Mouse (Mus musculus): ENCODE data around the gene Ptgdr2. TPM values are rescaled to one million over a fixed set of nuclear protein-coding genes. Genes with fewer than 3 reads are reported as not detected.

The Ptgdr2 gene
- polyA plus RNA-seq, 1 experiment from 2014 or later, result 0.08 TPM

DNA sequence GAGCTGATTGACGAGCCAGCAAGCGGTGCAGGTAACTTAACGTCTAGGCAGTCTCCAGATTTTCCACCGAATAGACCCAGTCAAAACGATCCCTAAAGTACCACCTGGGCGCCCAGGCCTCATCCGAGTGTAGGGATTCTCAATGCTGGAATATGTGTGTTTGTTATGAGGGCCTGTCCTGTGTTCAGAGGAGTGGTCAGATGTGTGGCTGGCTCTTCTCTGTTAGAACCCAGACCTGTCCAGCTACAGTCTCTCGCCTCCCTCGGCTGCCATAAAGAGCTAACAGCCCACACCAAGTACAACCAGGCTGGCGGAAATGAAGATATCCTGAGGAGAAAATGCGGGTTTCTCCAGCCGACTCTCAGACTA, 23.0 kb downstream of the Ptgdr2 start:
- Histone ChIP-seq H3K9me3 (no peaks in the 10 kb centered on the region), H3K36me3 (replicated peaks) (no peaks in the 10 kb centered on the region), H3K4me3 (replicated peaks) (no peak overlapping the region), H3K4me1 (peaks cover 4% of the 10 kb centered on the region), H3K27me3 (0 out of 2 replicates have a peak, but pooled peaks cover 4% of the 10 kb centered on the region), H3K27ac (no peak overlapping the region), H3K9ac (no peak overlapping the region), H3K4me2 (no peak overlapping the region)
- peak; percentile 36; the same call in 1 of the 2 replicates for ATAC-seq (ENCODE audit: low FRiP score)
- WGBS, result 45% methylated on average over 12 of the region's 12 CpGs

DNA sequence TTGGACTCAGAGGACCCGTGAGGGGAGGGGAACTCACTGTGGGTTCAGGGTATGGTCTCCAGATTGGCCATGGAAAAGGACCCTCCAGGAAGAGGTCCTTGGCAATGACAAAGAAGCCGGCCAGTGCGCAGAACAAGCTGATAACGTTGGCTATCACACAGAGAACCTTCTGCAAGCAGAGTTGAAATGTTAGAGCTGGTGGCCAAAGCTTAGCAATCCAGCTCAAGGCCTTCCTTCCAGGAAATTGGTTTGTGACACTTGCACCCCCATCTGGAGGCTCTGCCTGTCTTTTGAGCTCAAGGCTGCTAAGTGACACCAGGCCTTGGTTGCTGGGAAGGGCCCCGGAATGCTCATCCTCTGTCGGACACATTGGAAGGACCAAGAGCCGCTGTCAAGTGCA, 28.8 kb downstream of the Ptgdr2 start:
- H3K9me3 ChIP-seq, result 0 out of 2 replicates have a peak, but pooled peaks cover 2% of the 10 kb centered on the region
- no peak overlapping the region for H3K4me3 ChIP-seq (replicated peaks)
- H3K36me3 ChIP-seq (replicated peaks), result no peaks in the 10 kb centered on the region
- H3K9ac ChIP-seq, result no peak overlapping the region
- WGBS, result 84% methylated on average over 7 of the region's 7 CpGs
- no peak for ATAC-seq (ENCODE audit: low FRiP score)
- H3K4me2 ChIP-seq, result no peak overlapping the region
- no peaks in the 10 kb centered on the region for H3K4me1 ChIP-seq
- H3K27me3 ChIP-seq, result 0 out of 2 replicates have a peak, but pooled peaks cover 4% of the 10 kb centered on the region
- no peak overlapping the region for H3K27ac ChIP-seq

DNA sequence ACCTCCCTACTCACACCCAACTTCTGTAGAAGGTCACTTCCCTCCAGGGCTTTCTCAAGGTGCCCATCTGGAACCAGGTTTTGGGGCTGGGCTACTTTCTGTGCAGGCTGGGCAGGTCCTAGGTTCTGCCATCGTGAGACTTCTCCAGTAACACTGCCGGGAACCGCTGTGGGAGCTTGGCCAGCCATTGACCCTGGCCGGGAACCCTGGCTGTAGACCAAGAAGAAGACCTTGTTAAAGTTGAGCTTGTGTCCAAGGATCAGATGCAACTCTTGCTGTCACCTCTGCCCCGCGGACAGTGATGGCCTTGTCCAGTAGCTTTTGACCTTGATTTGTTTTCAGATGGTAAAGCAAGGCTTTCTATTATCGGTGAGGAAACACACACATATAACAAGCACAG, 31.6 kb downstream of the Ptgdr2 start:
- ATAC-seq (ENCODE audit: low FRiP score), result no peak
- H3K9me3 ChIP-seq, result 0 out of 2 replicates have a peak, but pooled peaks cover 5% of the 10 kb centered on the region
- H3K9ac ChIP-seq, result no peak overlapping the region
- 90% methylated on average over 7 of the region's 7 CpGs for WGBS
- no peak overlapping the region for H3K4me3 ChIP-seq (replicated peaks)
- H3K36me3 ChIP-seq (replicated peaks), result no peaks in the 10 kb centered on the region
- H3K4me2 ChIP-seq, result no peak overlapping the region
- H3K27ac ChIP-seq, result no peak overlapping the region
- H3K4me1 ChIP-seq, result no peaks in the 10 kb centered on the region
- no peaks in the 10 kb centered on the region for H3K27me3 ChIP-seq

DNA sequence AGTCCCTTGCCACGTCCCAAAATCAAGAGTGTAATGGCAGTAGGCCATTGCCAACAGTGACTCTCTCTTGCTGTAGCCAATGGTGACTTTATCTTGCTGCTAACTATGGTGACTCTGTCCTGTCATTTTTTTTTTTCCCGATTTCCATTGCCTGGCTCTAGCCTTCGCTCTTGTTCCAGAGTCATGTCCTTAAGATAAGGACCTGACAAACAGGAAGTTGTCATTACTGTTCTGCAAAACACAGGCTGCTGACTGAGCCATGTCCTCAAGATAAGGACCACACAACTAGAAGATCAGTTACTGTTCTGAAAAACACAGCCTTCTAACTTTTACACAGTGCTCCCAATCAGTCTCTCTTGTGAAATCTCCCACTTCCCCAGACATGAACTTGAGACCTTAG, 33.5 kb downstream of the Ptgdr2 start:
- no peak for ATAC-seq (ENCODE audit: low FRiP score)
- H3K27ac ChIP-seq, result no peak overlapping the region
- no peaks in the 10 kb centered on the region for H3K36me3 ChIP-seq (replicated peaks)
- no peak overlapping the region for H3K4me2 ChIP-seq
- H3K4me3 ChIP-seq (replicated peaks), result no peak overlapping the region
- H3K9ac ChIP-seq, result no peak overlapping the region
- H3K9me3 ChIP-seq, result 0 out of 2 replicates have a peak, but pooled peaks cover 5% of the 10 kb centered on the region
- H3K27me3 ChIP-seq, result no peaks in the 10 kb centered on the region
- whole genome bisulfite sequencing, result 85% methylated on average over 3 of the region's 3 CpGs
- H3K4me1 ChIP-seq, result no peaks in the 10 kb centered on the region

DNA sequence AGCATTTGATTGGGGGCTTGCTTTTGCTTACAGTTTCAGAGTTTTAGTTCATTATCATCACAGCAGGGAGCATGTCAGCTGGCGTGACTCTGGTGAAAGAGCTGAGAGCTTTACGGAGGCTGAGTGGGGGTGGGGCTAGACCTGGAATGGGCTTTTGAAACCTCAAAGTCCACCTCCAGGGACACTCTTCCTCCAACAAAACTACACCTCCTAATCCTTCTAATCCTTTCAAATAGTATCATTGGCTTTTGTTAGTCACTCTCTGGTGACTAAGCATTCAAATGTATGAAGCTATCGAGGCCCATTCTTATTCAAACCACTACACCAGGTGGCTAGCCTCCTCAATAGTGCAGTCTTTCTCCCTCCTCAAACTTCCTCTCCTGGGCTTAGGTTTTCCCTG, 35.7 kb downstream of the Ptgdr2 start:
- H3K4me1 ChIP-seq, result no peaks in the 10 kb centered on the region
- no peak overlapping the region for H3K27ac ChIP-seq
- H3K9ac ChIP-seq, result no peak overlapping the region
- 13% methylated on average over 3 of the region's 3 CpGs for WGBS
- no peak for ATAC-seq (ENCODE audit: low FRiP score)
- H3K27me3 ChIP-seq, result no peaks in the 10 kb centered on the region
- H3K4me3 ChIP-seq (replicated peaks), result no peak overlapping the region
- H3K4me2 ChIP-seq, result no peak overlapping the region
- 0 out of 2 replicates have a peak, but pooled peaks cover 5% of the 10 kb centered on the region for H3K9me3 ChIP-seq
- no peaks in the 10 kb centered on the region for H3K36me3 ChIP-seq (replicated peaks)

DNA sequence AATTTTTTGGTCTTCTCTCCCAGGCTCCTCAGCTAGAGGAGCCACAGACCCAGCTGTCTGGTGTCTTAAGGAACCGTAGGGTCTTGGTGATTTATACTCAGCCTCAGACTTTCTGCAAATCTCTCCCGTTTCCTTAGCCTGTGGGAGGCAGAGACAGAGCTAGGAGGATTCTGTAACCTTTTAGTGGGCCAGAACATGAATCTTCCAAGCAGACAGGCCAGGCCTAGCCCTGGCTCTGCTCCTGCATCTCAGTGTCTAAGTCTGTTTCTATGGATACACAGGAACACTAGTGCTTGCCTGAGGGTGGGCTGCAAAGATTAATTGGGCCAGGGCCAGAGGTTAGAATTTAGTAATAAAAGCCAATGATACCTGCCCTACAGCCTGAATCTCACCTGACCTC, 36.2 kb downstream of the Ptgdr2 start:
- Histone ChIP-seq H3K4me2 (no peak overlapping the region), H3K9ac (no peak overlapping the region), H3K27me3 (no peaks in the 10 kb centered on the region), H3K4me1 (no peaks in the 10 kb centered on the region), H3K27ac (no peak overlapping the region), H3K4me3 (replicated peaks) (no peak overlapping the region), H3K9me3 (0 out of 2 replicates have a peak, but pooled peaks cover 5% of the 10 kb centered on the region), H3K36me3 (replicated peaks) (no peaks in the 10 kb centered on the region)
- ATAC-seq (ENCODE audit: low FRiP score), result no peak
- 69% methylated on average over 2 of the region's 2 CpGs for WGBS

DNA sequence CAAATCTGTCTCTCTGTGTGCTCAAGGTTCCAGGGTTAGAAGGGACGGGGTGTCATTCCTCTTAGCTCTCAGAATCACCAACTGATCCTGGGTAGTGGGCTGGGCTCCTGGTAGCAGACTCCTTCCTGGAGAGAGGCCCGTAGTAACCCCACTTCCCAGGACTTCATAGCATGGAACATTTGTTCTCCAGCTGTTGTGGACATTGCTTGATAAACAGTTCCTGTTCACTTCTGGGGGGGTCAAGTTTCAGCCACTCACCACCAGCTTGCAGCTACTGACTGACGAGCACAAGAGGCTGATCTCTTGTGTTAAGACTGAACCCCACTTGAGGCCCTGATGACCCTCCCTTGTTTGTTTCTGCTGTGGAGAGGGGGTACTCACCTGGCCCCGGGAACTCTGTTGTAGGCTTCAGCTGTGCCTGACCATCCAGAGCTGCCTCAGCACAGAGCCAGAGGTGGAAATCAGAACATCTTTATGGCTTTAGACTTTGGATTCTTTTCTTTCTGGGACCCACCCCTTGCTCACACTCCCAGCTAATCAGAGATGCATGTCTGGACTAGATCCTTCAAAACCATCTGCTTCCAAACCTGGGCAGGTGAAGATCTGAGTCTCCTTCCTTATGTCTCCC, 37.4 kb downstream of the Ptgdr2 start, which contains the start of gene Ms4a10:
TSS of gene Ms4a10 (minus strand) at position 433 of the 628 bp plus-strand sequence.
- WGBS, result 75% methylated on average over 4 of the region's 4 CpGs
- Histone ChIP-seq H3K27me3 (no peaks in the 10 kb centered on the region), H3K9me3 (0 out of 2 replicates have a peak, but pooled peaks cover 5% of the 10 kb centered on the region), H3K4me2 (no peak within 1 kb of the TSS), H3K4me1 (peaks cover under 1% of the 10 kb centered on the region; the same call in 1 of the 2 replicates), H3K36me3 (replicated peaks) (no peaks in the 10 kb centered on the region), H3K4me3 (replicated peaks) (no peak within 1 kb of the TSS), H3K27ac (no peak within 1 kb of the TSS), H3K9ac (no peak within 1 kb of the TSS)
- no peak for ATAC-seq (ENCODE audit: low FRiP score)

DNA sequence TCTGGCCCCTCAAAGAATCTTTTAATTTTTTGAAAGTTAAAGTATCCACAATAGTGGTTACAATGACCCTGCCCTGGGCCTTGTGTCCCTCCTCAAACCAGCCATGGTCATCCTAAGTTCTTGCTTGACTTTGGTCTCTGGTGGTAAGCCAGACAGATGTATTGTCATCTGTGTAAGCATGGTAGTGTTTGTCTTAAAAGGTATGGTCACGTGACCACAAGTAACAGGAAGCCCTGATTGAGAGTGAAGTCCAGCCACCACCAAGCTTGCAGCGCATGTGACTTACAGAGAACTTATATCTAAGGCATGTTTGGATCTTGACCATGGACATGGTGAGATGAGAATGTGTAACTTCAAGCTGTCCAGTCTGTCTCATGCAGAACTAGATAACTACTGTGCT, 38.2 kb downstream of the Ptgdr2 start:
- Histone ChIP-seq H3K9ac (no peak overlapping the region), H3K4me1 (peaks cover 4% of the 10 kb centered on the region; the same call in 1 of the 2 replicates), H3K36me3 (replicated peaks) (no peaks in the 10 kb centered on the region), H3K27ac (no peak overlapping the region), H3K9me3 (0 out of 2 replicates have a peak, but pooled peaks cover 5% of the 10 kb centered on the region), H3K27me3 (no peaks in the 10 kb centered on the region), H3K4me2 (no peak overlapping the region), H3K4me3 (replicated peaks) (no peak overlapping the region)
- no peak for ATAC-seq (ENCODE audit: low FRiP score)
- 75% methylated on average over 2 of the region's 2 CpGs for WGBS

DNA sequence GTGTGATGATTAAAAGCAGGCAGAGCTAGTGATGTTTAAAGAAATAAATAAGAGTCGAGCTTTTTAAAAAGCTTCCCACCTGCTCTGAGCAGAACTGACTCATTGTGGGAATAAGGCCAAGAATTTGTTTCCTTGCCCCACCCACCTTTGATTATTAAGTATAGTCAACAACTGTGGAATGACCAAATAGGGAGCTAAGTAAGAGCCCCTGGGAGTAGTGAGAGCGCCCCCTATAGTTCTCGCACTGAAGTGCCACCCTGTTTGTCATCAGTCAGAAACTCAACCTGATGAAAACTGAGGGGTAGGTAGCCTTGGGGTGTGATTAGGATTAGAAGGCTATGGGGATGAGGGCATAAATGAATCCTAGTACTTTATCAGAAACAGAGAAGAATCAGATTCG, 39.4 kb downstream of the Ptgdr2 start:
- no peaks in the 10 kb centered on the region for H3K27me3 ChIP-seq
- WGBS, result 59% methylated on average over 4 of the region's 4 CpGs
- H3K9ac ChIP-seq, result no peak overlapping the region

DNA sequence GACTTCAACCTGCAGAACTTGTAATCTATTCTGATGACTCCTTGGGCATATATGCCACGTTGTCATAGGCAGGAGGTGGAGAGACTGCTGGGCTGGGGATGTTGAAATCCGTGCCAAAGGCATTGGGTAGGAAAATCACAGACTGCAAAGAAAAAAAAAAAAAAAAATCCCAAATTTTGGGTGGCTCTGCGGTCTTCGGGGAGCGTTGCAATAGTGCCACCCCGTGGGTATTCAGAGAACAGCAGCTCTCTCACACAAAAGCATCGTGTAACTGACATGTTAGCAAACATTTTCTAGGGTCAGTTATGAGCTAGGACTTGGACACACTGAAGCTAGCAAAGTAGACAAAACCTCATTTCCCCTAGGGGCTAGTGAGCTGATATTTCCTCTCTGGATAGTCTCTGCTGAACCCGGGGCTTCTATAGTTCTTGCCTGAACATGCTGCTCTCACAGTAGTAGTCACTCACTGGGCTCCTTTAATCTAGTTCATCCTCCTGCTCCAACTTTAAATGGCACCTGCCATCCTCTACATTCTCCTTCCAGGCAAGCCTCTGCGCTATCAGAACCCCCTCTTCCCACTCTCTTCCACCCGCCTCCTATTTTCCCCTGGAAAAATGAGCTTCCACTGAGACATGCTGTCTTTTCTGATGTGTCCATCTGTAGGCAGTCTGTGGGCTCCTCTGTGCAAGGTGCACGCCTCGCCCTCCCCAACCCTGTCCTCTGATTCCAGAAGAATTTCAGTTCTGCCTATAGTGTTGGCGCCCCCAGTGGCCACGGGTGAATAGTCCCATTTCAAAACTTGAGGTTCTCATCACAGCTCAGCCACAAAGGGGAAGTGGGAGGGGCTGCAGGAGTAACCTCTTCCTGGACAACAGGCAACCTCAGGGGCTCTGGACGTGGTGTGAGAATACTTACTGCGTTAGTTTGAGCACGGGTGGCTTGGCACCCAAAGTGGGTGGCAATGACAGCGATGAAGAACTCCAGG, 42.5 kb downstream of the Ptgdr2 start:
- Histone ChIP-seq H3K27ac (no peak overlapping the region), H3K9me3 (no peaks in the 10 kb centered on the region), H3K27me3 (no peaks in the 10 kb centered on the region), H3K4me2 (peak overlapping the region; percentile 27), H3K4me1 (peaks cover 4% of the 10 kb centered on the region; the same call in 1 of the 2 replicates), H3K4me3 (replicated peaks) (no peak overlapping the region), H3K36me3 (replicated peaks) (no peaks in the 10 kb centered on the region), H3K9ac (peak overlapping the region; percentile 33; the same call in 1 of the 2 replicates)
- peak; percentile 59 for ATAC-seq (ENCODE audit: low FRiP score)
- WGBS, result 14% methylated on average over 18 of the region's 18 CpGs

More for the DNA sequence above, 39.4 kb downstream of the Ptgdr2 start:
- Histone ChIP-seq H3K4me1 (peaks cover 4% of the 10 kb centered on the region; the same call in 1 of the 2 replicates), H3K4me2 (no peak overlapping the region), H3K9me3 (0 out of 2 replicates have a peak, but pooled peaks cover 3% of the 10 kb centered on the region), H3K27ac (no peak overlapping the region), H3K4me3 (replicated peaks) (no peak overlapping the region), H3K36me3 (replicated peaks) (no peaks in the 10 kb centered on the region)
- ATAC-seq (ENCODE audit: low FRiP score), result no peak

DNA sequence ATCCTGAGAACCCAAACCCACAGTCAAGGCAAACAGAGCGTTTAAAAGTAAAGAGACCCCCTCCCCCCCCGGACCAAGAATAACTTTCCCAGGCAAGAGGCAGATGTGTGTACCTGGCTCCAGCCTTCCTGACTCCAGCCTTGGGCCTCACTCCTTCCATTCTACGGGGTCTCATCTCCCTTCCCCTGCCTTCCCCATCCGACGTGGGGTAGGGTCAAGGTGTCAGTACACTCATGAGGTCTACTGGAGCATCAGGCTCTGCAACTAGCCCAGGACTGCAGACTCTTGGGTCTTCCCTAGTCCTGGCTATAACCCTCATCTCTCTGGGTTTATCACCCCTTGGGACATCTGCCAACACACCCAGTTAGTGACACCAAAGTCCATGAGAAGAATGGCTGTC, 43.2 kb downstream of the Ptgdr2 start:
- Histone ChIP-seq H3K27ac (no peak overlapping the region), H3K4me3 (replicated peaks) (no peak overlapping the region), H3K9ac (no peak overlapping the region), H3K4me2 (no peak overlapping the region), H3K27me3 (no peaks in the 10 kb centered on the region), H3K9me3 (no peaks in the 10 kb centered on the region), H3K4me1 (peaks cover 4% of the 10 kb centered on the region; the same call in 1 of the 2 replicates), H3K36me3 (replicated peaks) (no peaks in the 10 kb centered on the region)
- 84% methylated on average over 5 of the region's 5 CpGs for WGBS
- ATAC-seq (ENCODE audit: low FRiP score), result no peak

DNA sequence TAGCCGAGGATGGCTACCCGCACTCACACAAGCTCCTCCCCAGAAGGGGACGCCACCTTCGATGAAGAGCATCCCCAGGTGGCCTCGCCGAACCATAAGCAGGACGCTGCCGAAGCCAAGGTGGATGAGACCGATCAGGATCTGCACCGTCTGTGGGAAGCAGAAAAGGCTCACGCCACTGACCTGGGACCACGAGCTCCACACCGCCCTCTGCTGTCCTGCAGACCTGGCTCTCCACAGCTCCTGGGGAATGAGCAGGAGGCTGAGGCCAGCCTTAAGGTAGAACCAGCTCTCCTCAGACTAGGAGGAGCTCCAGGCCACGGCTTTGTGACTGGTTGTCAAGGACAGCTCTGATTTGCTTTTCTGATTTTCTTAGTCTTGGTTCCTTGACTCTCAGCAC, 46.2 kb downstream of the Ptgdr2 start:
- Histone ChIP-seq H3K4me2 (peak overlapping the region; percentile 26; the same call in 1 of the 2 replicates), H3K4me3 (replicated peaks) (no peak overlapping the region)
- 28% methylated on average over 14 of the region's 14 CpGs for WGBS

More for the DNA sequence above, 46.2 kb downstream of the Ptgdr2 start:
- Histone ChIP-seq H3K27ac (no peak overlapping the region), H3K4me1 (peaks cover 4% of the 10 kb centered on the region; the same call in 1 of the 2 replicates), H3K9me3 (no peaks in the 10 kb centered on the region), H3K27me3 (no peaks in the 10 kb centered on the region), H3K36me3 (replicated peaks) (no peaks in the 10 kb centered on the region), H3K9ac (no peak overlapping the region)
- no peak for ATAC-seq (ENCODE audit: low FRiP score)

Data from forebrain, embryonic 12.5 days (tissue).